Mouse (Mus musculus) bone marrow, adult 2 months (tissue): ENCODE measurements around the gene Gtpbp1.

Source experiments
- CTCF ChIP-seq: fragments of 200-500 bp; IDR thresholded peaks from 2 replicates; pipeline ENCODE4 v1.5.1; 2011; ENCODE audit warnings: low read length, control low read depth; ENCODE audit not compliant: control insufficient read depth, insufficient read depth
- POLR2A ChIP-seq: fragments of 200-500 bp; IDR thresholded peaks from 2 replicates; pipeline ENCODE4 v1.6.1; 2011; ENCODE audit warnings: low read depth, mild to moderate bottlenecking, control low read depth, low read length, borderline replicate concordance; ENCODE audit not compliant: control insufficient read depth

DNA sequence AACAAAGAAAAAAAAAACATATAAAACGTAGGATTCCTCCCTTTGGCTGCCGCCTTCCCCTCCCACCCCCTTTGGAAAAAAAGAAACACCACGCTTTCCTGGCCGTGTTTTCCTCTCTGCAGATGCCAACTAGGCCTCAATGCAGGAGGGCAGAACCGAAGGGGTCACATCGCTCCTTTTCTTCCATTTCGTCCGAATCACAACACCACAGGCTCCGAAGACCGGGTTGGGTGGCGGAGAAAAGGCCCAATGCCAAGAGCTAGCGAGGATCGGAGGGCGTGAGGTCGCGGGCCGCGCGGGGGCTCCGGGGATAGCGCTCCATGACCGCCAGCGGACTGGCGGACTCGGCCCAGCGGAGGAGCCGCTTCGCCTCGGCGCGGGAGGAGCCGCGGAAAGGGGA, 3.5 kb upstream of the Gtpbp1 start:
- TF ChIP-seq CTCF = no peak
- TF ChIP-seq POLR2A = no peak
